Mouse (Mus musculus): ENCODE measurements around the gene Sat1.

GRCm38 (mm10) chrX:155256856-155257255, 40.6 kb upstream of the Sat1 start:
- TF ChIP-seq CTCF (IDR thresholded peaks at IDR 0.05; ENCODE audit: extremely low read depth, insufficient read depth, low read length): no peak
- no peak for TF ChIP-seq POLR2A (IDR thresholded peaks at IDR 0.05; ENCODE audit: extremely low read depth, insufficient read depth, low read length)
